Mouse (Mus musculus): Measurements from ENCODE around the gene Neu2. TPM values are rescaled to one million over a fixed set of nuclear protein-coding genes. Genes with fewer than 3 reads are reported as not detected.

The Neu2 gene
- polyA plus RNA-seq, 1 experiment from 2014 or later: 0.13 TPM

GRCm38 (mm10) chr1:87520467-87520866 is 10.8 kb downstream of the Neu2 start:
- H3K27me3 ChIP-seq (ENCODE audit: control insufficient read depth, insufficient read depth, low read length): no peaks in the 10 kb centered on the region
- H3K36me3 ChIP-seq (ENCODE audit: control insufficient read depth, insufficient read depth, low read length): no peaks in the 10 kb centered on the region
- no peaks in the 10 kb centered on the region for H3K4me1 ChIP-seq (ENCODE audit: control insufficient read depth, insufficient read depth, low read length)
- H3K4me2 ChIP-seq (ENCODE audit: low read length): no peak overlapping the region
- DNase-seq (no peak), ATAC-seq (ENCODE audit: low FRiP score, low TSS enrichment) (no peak)
- H3K9me3 ChIP-seq (ENCODE audit: control insufficient read depth, low read length): no peaks in the 10 kb centered on the region
- no peak overlapping the region for H3K27ac ChIP-seq (replicated peaks; ENCODE audit: low read depth, low read length)
- no peak overlapping the region for H3K9ac ChIP-seq (replicated peaks; ENCODE audit: low read length)
- no peak overlapping the region for H3K4me3 ChIP-seq (replicated peaks; ENCODE audit: low read depth, low read length)

GRCm38 (mm10) chr1:87521523-87521922 is 11.8 kb downstream of the Neu2 start:
- Histone ChIP-seq H3K4me2 (ENCODE audit: low read length) (no peak overlapping the region), H3K4me1 (ENCODE audit: control insufficient read depth, insufficient read depth, low read length) (no peaks in the 10 kb centered on the region), H3K9me3 (ENCODE audit: control insufficient read depth, low read length) (no peaks in the 10 kb centered on the region), H3K36me3 (ENCODE audit: control insufficient read depth, insufficient read depth, low read length) (no peaks in the 10 kb centered on the region), H3K9ac (replicated peaks; ENCODE audit: low read length) (no peak overlapping the region), H3K27ac (replicated peaks; ENCODE audit: low read depth, low read length) (no peak overlapping the region), H3K27me3 (ENCODE audit: control insufficient read depth, insufficient read depth, low read length) (no peaks in the 10 kb centered on the region), H3K4me3 (replicated peaks; ENCODE audit: low read depth, low read length) (no peak overlapping the region)
- WGBS: 59% methylated on average over 1 of the region's 1 CpGs
- ATAC-seq (ENCODE audit: low FRiP score, low TSS enrichment) (no peak), DNase-seq (no peak)

GRCm38 (mm10) chr1:87525041-87525440 is 15.4 kb downstream of the Neu2 start:
- WGBS: 89% methylated on average over 7 of the region's 7 CpGs
- no peaks in the 10 kb centered on the region for H3K36me3 ChIP-seq (ENCODE audit: control insufficient read depth, insufficient read depth, low read length)
- DNase-seq (no peak), ATAC-seq (ENCODE audit: low FRiP score, low TSS enrichment) (no peak)
- H3K9ac ChIP-seq (replicated peaks; ENCODE audit: low read length): no peak overlapping the region
- H3K4me2 ChIP-seq (ENCODE audit: low read length): no peak overlapping the region
- no peaks in the 10 kb centered on the region for H3K4me1 ChIP-seq (ENCODE audit: control insufficient read depth, insufficient read depth, low read length)
- no peak overlapping the region for H3K4me3 ChIP-seq (replicated peaks; ENCODE audit: low read depth, low read length)
- H3K27ac ChIP-seq (replicated peaks; ENCODE audit: low read depth, low read length): no peak overlapping the region
- no peaks in the 10 kb centered on the region for H3K9me3 ChIP-seq (ENCODE audit: control insufficient read depth, low read length)
- no peaks in the 10 kb centered on the region for H3K27me3 ChIP-seq (ENCODE audit: control insufficient read depth, insufficient read depth, low read length)

- WGBS: 85% methylated on average over 9 of the region's 9 CpGs
- no peak for ATAC-seq (ENCODE audit: low FRiP score, low TSS enrichment)
- H3K36me3 ChIP-seq (ENCODE audit: control insufficient read depth, insufficient read depth, low read length): no peaks in the 10 kb centered on the region
Observed at GRCm38 (mm10) chr1:87527191-87527590, 17.5 kb downstream of the Neu2 start.

GRCm38 (mm10) chr1:87532346-87532745 is 22.7 kb downstream of the Neu2 start:
- no peaks in the 10 kb centered on the region for H3K36me3 ChIP-seq (ENCODE audit: control insufficient read depth, insufficient read depth, low read length)
- H3K4me2 ChIP-seq (ENCODE audit: low read length): no peak overlapping the region
- no peak overlapping the region for H3K9ac ChIP-seq (replicated peaks; ENCODE audit: low read length)
- DNase-seq (no peak), ATAC-seq (ENCODE audit: low FRiP score, low TSS enrichment) (no peak)
- no peak overlapping the region for H3K4me3 ChIP-seq (replicated peaks; ENCODE audit: low read depth, low read length)
- H3K4me1 ChIP-seq (ENCODE audit: control insufficient read depth, insufficient read depth, low read length): no peaks in the 10 kb centered on the region
- H3K27ac ChIP-seq (replicated peaks; ENCODE audit: low read depth, low read length): no peak overlapping the region
- WGBS: 83% methylated on average over 4 of the region's 4 CpGs
- H3K27me3 ChIP-seq (ENCODE audit: control insufficient read depth, insufficient read depth, low read length): no peaks in the 10 kb centered on the region
- H3K9me3 ChIP-seq (ENCODE audit: control insufficient read depth, low read length): no peaks in the 10 kb centered on the region

More at GRCm38 (mm10) chr1:87527191-87527590, 17.5 kb downstream of the Neu2 start:
- Histone ChIP-seq H3K27me3 (ENCODE audit: control insufficient read depth, insufficient read depth, low read length) (no peaks in the 10 kb centered on the region), H3K27ac (replicated peaks; ENCODE audit: low read depth, low read length) (no peak overlapping the region), H3K4me1 (ENCODE audit: control insufficient read depth, insufficient read depth, low read length) (no peaks in the 10 kb centered on the region), H3K9ac (replicated peaks; ENCODE audit: low read length) (no peak overlapping the region), H3K4me2 (ENCODE audit: low read length) (no peak overlapping the region), H3K9me3 (ENCODE audit: control insufficient read depth, low read length) (no peaks in the 10 kb centered on the region), H3K4me3 (replicated peaks; ENCODE audit: low read depth, low read length) (no peak overlapping the region)
- no peak for DNase-seq

- Histone ChIP-seq H3K27ac (replicated peaks; ENCODE audit: low read depth, low read length) (no peak overlapping the region), H3K4me3 (replicated peaks; ENCODE audit: low read depth, low read length) (no peak overlapping the region), H3K9me3 (ENCODE audit: control insufficient read depth, low read length) (no peaks in the 10 kb centered on the region), H3K9ac (replicated peaks; ENCODE audit: low read length) (no peak overlapping the region), H3K4me1 (ENCODE audit: control insufficient read depth, insufficient read depth, low read length) (no peaks in the 10 kb centered on the region), H3K4me2 (ENCODE audit: low read length) (no peak overlapping the region), H3K27me3 (ENCODE audit: control insufficient read depth, insufficient read depth, low read length) (no peaks in the 10 kb centered on the region), H3K36me3 (ENCODE audit: control insufficient read depth, insufficient read depth, low read length) (no peaks in the 10 kb centered on the region)
- 86% methylated on average over 3 of the region's 3 CpGs for WGBS
- no peak for ATAC-seq (ENCODE audit: low FRiP score, low TSS enrichment)
- no peak for DNase-seq
Observed at GRCm38 (mm10) chr1:87534118-87534517, 24.4 kb downstream of the Neu2 start.

GRCm38 (mm10) chr1:87537008-87537407 is 27.3 kb downstream of the Neu2 start:
- no peak overlapping the region for H3K27ac ChIP-seq (replicated peaks; ENCODE audit: low read depth, low read length)
- no peak overlapping the region for H3K9ac ChIP-seq (replicated peaks; ENCODE audit: low read length)
- H3K9me3 ChIP-seq (ENCODE audit: control insufficient read depth, low read length): no peaks in the 10 kb centered on the region
- WGBS: 98% methylated on average over 1 of the region's 1 CpGs
- ATAC-seq (ENCODE audit: low FRiP score, low TSS enrichment) (no peak), DNase-seq (no peak)
- H3K4me1 ChIP-seq (ENCODE audit: control insufficient read depth, insufficient read depth, low read length): no peaks in the 10 kb centered on the region
- no peaks in the 10 kb centered on the region for H3K36me3 ChIP-seq (ENCODE audit: control insufficient read depth, insufficient read depth, low read length)
- H3K4me3 ChIP-seq (replicated peaks; ENCODE audit: low read depth, low read length): no peak overlapping the region
- H3K27me3 ChIP-seq (ENCODE audit: control insufficient read depth, insufficient read depth, low read length): no peaks in the 10 kb centered on the region
- H3K4me2 ChIP-seq (ENCODE audit: low read length): no peak overlapping the region

GRCm38 (mm10) chr1:87541614-87542013 is 31.9 kb downstream of the Neu2 start:
- Histone ChIP-seq H3K9ac (replicated peaks; ENCODE audit: low read length) (no peak overlapping the region), H3K4me2 (ENCODE audit: low read length) (no peak overlapping the region), H3K4me1 (ENCODE audit: control insufficient read depth, insufficient read depth, low read length) (0 out of 2 replicates have a peak, but pooled peaks cover 4% of the 10 kb centered on the region), H3K4me3 (replicated peaks; ENCODE audit: low read depth, low read length) (no peak overlapping the region), H3K27ac (replicated peaks; ENCODE audit: low read depth, low read length) (no peak overlapping the region), H3K27me3 (ENCODE audit: control insufficient read depth, insufficient read depth, low read length) (no peaks in the 10 kb centered on the region), H3K9me3 (ENCODE audit: control insufficient read depth, low read length) (no peaks in the 10 kb centered on the region), H3K36me3 (ENCODE audit: control insufficient read depth, insufficient read depth, low read length) (no peaks in the 10 kb centered on the region)
- 33% methylated on average over 7 of the region's 7 CpGs for WGBS
- ATAC-seq (ENCODE audit: low FRiP score, low TSS enrichment): no peak
- DNase-seq: peak; percentile 28

GRCm38 (mm10) chr1:87551008-87551407 is 41.3 kb downstream of the Neu2 start:
- ATAC-seq (ENCODE audit: low FRiP score, low TSS enrichment): no peak
- Histone ChIP-seq H3K27me3 (ENCODE audit: control insufficient read depth, insufficient read depth, low read length) (no peaks in the 10 kb centered on the region), H3K36me3 (ENCODE audit: control insufficient read depth, insufficient read depth, low read length) (no peaks in the 10 kb centered on the region), H3K4me3 (replicated peaks; ENCODE audit: low read depth, low read length) (no peak overlapping the region), H3K27ac (replicated peaks; ENCODE audit: low read depth, low read length) (no peak overlapping the region), H3K4me1 (ENCODE audit: control insufficient read depth, insufficient read depth, low read length) (0 out of 2 replicates have a peak, but pooled peaks cover 1% of the 10 kb centered on the region), H3K4me2 (ENCODE audit: low read length) (no peak overlapping the region), H3K9ac (replicated peaks; ENCODE audit: low read length) (no peak overlapping the region), H3K9me3 (ENCODE audit: control insufficient read depth, low read length) (no peaks in the 10 kb centered on the region)
- no peak for DNase-seq
- WGBS: 93% methylated on average over 3 of the region's 3 CpGs

Data from midbrain, embryonic 14.5 days (tissue).